Mouse (Mus musculus): ENCODE measurements around the gene Fmr1.
"Not testable (repeated sequence)": the region's sequence is repeated elsewhere in the genome, so short reads cannot be mapped to it uniquely, and the experiment has no call there.

The Fmr1 gene

DNA sequence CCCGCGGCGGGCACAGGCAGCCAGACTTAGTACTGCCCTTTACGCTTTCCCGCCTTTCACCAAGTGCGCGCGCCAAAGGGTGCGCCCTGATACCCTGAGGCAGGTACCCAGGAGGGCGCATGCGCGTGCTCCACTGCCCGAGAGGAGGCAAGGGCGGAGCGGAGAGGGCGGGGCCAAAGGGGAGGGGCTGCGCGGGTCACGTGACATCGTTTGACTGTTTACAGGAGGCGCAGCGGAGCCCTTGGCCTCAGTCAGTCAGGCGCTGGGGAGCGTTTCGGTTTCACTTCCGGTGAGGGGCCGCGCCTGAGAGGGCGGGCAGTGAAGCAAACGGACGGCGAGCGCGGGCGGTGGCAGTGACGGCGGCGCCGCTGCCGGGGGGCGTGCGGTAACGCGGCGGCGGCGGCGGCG is at the start of gene Fmr1:
Gene Fmr1 (plus strand): TSS at position 209 of the 408 bp plus-strand sequence.
- DNase-seq: peak; percentile 97

DNA sequence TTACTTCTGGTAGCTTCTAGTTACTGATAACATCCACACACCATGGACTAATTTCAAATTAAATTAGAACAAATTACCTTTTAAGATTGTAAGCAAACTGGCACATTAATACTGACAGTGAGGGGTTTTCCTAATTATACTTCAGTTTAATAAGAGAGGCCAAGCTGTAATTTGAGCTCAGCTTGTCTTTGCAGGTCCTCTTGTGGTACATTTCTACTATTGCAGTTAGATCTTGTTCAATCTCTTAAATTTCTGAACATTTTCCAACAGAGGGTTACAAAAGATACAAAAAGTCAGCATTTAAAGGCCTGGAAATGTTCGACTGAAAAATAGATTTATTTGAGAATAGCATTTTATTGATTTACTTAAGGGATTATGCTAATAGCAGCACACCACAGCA is 36.7 kb upstream of the Fmr1 start:
- DNase-seq: no peak

DNA sequence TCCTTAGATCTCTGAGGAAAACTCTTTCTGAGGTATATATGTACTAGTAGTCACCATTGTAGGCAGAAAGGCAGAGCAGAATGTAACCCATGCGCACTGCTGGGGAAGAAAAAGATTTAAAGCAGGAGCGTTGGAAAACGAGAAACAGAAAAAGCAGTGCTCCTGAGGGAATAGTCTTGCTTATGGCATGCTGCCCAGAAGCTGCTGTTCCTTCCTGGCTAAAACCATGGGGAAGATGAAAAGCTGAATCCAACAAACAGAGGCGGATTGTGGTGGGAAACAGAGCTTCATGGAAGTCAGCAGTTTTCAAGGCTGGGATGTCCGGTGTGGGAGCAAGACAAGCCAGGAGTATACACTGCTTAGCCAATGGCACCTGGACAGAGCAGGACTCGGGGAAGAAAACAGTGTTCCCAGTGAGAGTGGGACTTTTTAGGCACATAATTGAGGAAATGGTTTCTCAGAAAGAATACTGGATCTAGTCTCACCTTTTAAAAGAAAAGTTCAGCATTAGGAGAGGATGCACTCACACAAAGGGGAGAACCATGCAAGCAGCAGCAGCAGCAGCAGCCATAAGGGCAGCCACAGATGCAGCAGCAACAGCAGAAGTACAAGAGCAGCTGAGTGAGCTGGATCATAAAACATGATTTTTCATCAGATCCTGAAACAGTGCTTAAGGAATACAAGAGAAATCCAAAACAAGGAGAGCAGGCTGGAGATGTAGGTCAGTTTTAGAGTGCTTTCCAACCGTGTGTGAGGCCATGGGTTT is 33.0 kb upstream of the Fmr1 start:
- no peak for DNase-seq

DNA sequence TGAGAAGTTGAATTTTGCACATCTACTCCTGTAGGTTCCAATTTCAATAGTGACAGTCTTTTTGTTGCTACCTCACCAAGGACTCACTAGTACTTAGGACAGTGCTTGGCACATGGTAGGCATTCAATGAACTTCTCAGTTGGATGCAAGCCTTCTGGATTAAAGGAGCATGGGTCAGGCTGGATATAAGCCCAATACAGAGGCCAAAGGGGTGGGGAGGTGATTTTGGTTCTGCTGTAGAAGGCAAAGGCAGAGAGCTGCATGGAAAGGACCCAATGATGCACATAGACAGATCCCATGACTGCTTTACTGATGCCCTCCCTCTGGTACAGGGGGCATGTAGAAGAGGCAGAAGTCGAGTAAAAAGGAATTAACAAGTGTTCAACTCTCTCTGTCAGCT is 833 bp upstream of the Fmr1 start:
- DNase-seq: no peak

DNA sequence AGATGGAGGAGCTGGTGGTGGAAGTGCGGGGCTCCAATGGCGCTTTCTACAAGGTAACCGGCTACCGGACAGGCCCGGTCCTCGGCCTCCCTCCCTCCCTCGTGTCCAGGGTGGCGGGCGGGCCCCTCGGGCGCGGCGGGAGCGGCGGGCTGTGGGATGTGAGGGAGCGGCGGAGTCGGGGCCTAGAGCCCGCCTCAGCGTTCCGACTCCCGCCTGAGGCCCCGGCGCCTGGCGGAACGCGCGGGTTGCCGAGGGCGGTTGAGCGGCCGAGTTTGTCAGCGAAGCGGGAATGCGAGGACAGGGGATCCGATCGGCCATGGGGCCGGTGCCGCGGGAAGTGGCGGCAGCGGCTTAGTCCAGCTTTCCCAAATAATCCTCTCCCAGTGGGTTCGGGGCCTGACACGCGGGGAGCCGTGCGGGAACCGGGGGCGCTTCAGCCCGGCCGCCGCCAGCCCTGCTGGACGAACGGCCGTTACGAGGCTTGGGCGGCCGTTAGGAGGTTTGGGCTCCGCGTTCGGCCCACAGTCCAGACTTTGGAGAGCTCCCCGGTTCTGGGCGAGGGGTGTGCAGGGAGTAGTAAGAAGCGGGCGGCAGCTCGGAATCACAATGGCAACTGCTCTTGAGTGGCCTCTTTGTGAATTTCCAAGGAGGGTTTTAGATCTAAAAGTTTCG is 610 bp downstream of the Fmr1 start:
- DNase-seq: peak in 1 of 2 experiments; percentile 46

DNA sequence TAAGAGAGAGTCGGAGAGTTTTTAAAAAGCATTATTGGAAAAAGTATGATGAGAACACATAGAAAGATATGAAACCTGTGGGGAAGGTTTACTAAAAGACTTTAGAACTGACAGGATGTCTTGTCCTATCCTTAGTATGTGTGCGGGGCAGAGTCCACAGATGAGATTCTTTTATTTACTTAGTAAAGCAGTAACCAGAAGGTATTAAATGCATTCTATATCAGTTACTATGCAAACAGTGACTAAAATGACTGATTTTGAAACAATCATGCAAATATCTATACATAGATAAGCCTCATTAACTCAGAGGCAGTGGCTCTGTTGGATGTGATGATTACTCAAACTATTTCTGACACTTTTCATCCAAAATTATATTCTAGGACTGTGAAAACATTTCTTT is 6.4 kb downstream of the Fmr1 start:
- no peak for DNase-seq

DNA sequence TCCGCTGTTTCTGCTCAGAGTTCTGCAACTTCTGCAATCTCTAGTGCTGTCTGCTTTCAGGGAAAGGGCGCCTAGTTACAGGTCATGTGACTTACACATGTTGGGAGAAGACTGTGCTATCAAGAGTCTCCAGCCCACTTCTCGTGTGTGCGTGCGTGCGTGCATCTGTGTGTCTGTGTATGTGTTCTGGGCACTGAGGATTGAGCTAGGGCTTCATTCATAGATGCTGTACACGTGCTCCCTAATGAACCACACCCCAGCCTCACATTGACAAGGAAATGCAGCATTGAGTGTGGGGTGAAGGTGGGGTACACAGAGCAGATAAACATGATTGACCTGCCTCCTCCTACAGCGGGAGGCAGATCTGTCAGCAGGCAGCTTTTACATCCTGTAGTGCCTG is 13.6 kb downstream of the Fmr1 start:
- not testable (repeated sequence) for DNase-seq

DNA sequence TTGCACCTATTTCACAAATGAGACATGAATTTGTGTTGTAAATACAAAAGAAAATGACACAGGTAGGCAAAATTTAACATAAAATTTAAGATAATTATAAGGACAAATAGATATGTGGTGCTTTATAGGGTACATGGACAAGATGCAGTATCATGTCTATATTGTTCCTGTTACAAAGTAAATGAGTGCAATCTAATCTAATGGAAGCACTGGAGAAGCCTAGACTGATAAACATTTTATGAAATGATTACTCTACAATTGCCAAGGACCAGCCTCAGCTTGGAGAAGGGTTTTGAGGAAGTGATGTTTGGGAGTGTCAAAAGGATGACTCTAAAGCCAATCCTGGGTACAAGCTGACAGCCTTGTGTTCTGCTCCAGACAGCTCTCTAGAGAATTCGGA is 58.6 kb downstream of the Fmr1 start:
- DNase-seq: no peak

DNA sequence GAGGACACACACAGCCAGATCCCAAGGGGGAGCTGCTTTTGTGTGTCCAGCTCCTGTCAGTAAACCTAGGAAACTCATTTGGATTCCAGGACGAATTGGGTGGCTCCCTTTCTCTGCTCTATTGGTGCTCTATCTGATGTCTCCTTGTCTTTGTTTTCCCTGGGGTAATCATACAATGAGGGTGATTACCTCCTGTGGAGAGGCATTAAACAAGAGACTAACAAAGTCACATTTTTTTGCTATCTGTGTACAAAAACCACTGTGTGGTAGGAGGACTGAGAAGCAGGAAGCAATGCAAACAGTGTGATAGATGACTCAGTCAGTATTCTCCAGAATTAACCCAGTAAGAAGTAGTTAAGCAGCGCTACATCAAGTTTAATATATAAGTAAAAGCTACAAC is 61.7 kb downstream of the Fmr1 start:
- DNase-seq: no peak

DNA sequence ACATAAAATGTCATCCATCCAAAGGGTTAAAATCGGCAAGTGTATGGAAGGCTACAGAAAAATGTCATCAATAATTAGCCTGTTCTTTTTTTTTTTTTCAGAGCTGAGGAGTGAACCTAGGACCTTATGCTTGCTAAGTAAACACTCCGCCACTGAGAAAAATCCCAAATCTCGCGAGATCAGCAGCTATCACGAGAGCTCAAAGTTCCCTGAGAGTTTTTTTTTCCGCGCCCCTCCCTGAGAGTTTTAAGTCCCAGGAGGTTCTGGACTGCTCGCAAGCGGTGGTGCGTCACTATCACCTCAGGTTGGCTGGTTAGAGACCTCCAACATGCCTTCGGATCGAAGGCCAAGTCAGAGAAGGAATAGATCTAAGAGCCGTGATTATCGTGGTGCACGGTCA is 83.3 kb downstream of the Fmr1 start, which contains the start of gene Fmr1nb:
Gene Fmr1nb (plus strand): TSS at position 234 of the 400 bp plus-strand sequence.
- DNase-seq: no peak
